Comparison of ENCODE assay signal across 8 mouse cellular contexts in the genomic region with DNA sequence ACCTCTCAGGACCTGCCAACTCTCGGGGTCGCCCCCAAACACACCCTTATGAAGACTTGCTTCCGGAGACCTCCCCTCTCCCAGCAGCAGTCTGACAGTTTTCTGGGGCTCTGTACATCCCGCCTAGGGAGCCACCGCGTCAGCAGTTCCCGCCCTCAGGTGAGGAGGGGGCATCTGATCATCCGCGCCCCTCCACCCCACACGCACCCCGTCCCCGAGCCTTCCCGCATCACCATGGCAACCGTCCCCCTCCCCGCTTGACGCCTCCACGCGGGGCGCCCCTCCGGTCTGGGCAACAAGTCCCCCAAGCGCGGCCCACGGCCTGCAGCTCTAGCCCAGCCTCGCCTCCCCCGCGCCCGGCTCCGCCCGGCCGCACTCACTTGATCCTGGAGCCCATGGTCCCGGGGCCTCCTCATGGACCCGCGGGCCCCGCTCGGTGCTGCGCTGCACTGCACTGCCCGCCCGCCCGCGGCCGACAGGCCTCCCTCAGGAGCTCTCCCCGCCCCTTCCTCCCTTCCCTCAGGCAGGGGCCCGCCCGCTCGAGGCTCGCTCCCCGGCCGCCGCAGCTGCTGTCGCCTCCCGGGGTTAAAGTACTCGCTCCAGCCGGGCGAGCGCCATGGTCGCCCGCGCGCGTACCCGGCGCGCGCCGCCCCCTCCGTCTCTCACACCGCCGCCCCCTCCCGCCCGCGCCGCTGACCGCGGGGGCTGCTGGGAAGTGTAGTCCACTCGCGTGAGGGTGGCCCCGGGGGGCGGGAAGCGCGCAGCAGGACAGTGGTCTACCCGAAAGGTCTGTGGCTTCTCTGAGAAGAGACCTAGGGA. TPM values are rescaled to one million over a fixed set of nuclear protein-coding genes. Genes with fewer than 3 reads are reported as not detected.
A peak's percentile ranks its signal among the peaks of the same experiment; 100 is the strongest.
DNase-seq lines count a peak whose midpoint lies in the region; ATAC-seq and TF ChIP-seq lines count a peak whose summit lies in the region.

A gene (minus strand): TSS at position 658 of the 819 bp plus-strand sequence.

- H3K27ac ChIP-seq in ES-E14 (ENCODE audit: insufficient read depth, low read depth, low read length, poor library complexity, severe bottlenecking), result peak within 1 kb of the TSS; percentile 15; the same call in 1 of the 2 replicates
- H3K27ac ChIP-seq in forebrain, embryonic 16.5 days (ENCODE audit: low read length), result peak within 1 kb of the TSS; percentile 89
- H3K27ac ChIP-seq in layer of hippocampus, adult 2 months, result peak within 1 kb of the TSS; percentile 98
- peak within 1 kb of the TSS; percentile 90 for H3K27ac ChIP-seq in lung, embryonic 14.5 days (ENCODE audit: low read depth)
- no peak within 1 kb of the TSS for H3K27ac ChIP-seq in olfactory bulb, adult 2 months (ENCODE audit: insufficient read depth, low read depth, low read length)
- peak within 1 kb of the TSS; percentile 74 for H3K27ac ChIP-seq in thymus, adult 2 months (ENCODE audit: control insufficient read depth, insufficient read depth, low read length)

- peak within 1 kb of the TSS; percentile 74 for H3K4me2 ChIP-seq in forebrain, embryonic 16.5 days (ENCODE audit: low read length)
- peak within 1 kb of the TSS; percentile 79 for H3K4me2 ChIP-seq in lung, embryonic 14.5 days

- no peaks in the 10 kb centered on the region for H3K36me3 ChIP-seq in ES-E14 (ENCODE audit: control insufficient read depth, insufficient read depth, low read length, poor library complexity, severe bottlenecking)
- H3K36me3 ChIP-seq in forebrain, embryonic 16.5 days (ENCODE audit: control insufficient read depth, insufficient read depth), result no peaks in the 10 kb centered on the region
- H3K36me3 ChIP-seq in lung, embryonic 14.5 days (ENCODE audit: insufficient read depth), result no peaks in the 10 kb centered on the region
- no peaks in the 10 kb centered on the region for H3K36me3 ChIP-seq in thymus, adult 2 months (ENCODE audit: control insufficient read depth, insufficient read depth, low read length)

- ATAC-seq in forebrain, embryonic 16.5 days, result peak; percentile 94
- peak; percentile 98 for ATAC-seq in lung, embryonic 14.5 days (ENCODE audit: insufficient read depth)

- H3K4me3 ChIP-seq in ES-E14 (ENCODE audit: insufficient read depth in 1 of 2, low read depth in 1 of 2, low read length in 2 of 2, poor library complexity in 1 of 2, severe bottlenecking in 1 of 2), result peak within 1 kb of the TSS; percentile 86 to 91
- peak within 1 kb of the TSS; percentile 83 for H3K4me3 ChIP-seq in forebrain, embryonic 16.5 days (replicated peaks; ENCODE audit: low read length)
- H3K4me3 ChIP-seq in layer of hippocampus, adult 2 months, result peak within 1 kb of the TSS; percentile 94
- peak within 1 kb of the TSS; percentile 87 for H3K4me3 ChIP-seq in lung, embryonic 14.5 days (ENCODE audit: low read depth, low read length)
- peak within 1 kb of the TSS; percentile 76 for H3K4me3 ChIP-seq in olfactory bulb, adult 2 months (ENCODE audit: insufficient read depth, low read depth, low read length)
- peak within 1 kb of the TSS; percentile 85 for H3K4me3 ChIP-seq in thymus, adult 2 months (ENCODE audit: control insufficient read depth, insufficient read depth, low read length)

- no peaks in the 10 kb centered on the region for H3K27me3 ChIP-seq in forebrain, embryonic 16.5 days (replicated peaks; ENCODE audit: control insufficient read depth, insufficient read depth, low read length)
- H3K27me3 ChIP-seq in lung, embryonic 14.5 days (ENCODE audit: insufficient read depth, low read length), result no peaks in the 10 kb centered on the region
- H3K27me3 ChIP-seq in thymus, adult 2 months (ENCODE audit: control insufficient read depth, insufficient read depth, low read length), result no peaks in the 10 kb centered on the region

- peaks cover 2% of the 10 kb centered on the region in 2 experiments; a peak in 3 of 4 replicates for H3K4me1 ChIP-seq in ES-E14 (ENCODE audit: control insufficient read depth in 2 of 2, insufficient read depth in 2 of 2, low read length in 2 of 2, poor library complexity in 1 of 2)
- peaks cover 12% of the 10 kb centered on the region for H3K4me1 ChIP-seq in forebrain, embryonic 16.5 days (replicated peaks; ENCODE audit: control insufficient read depth, insufficient read depth, low read length)
- H3K4me1 ChIP-seq in lung, embryonic 14.5 days (ENCODE audit: insufficient read depth), result no peaks in the 10 kb centered on the region
- H3K4me1 ChIP-seq in olfactory bulb, adult 2 months (ENCODE audit: control insufficient read depth, insufficient read depth, low read length), result no peaks in the 10 kb centered on the region
- H3K4me1 ChIP-seq in thymus, adult 2 months (replicated peaks; ENCODE audit: control insufficient read depth, insufficient read depth, low read length), result peaks cover 10% of the 10 kb centered on the region

- DNase-seq in ES-E14 (ENCODE audit: low read depth, low spot score), result peak; percentile 57
- peak; percentile 83 for DNase-seq in cerebellum, adult 11-12 months
- peak; percentile 86 to 90 for DNase-seq in heart, postnatal 36 days
- peak; percentile 79 to 81 for DNase-seq in layer of hippocampus, adult 2 months (ENCODE audit: low spot score in 2 of 2)
- peak; percentile 94 for DNase-seq in lung, embryonic 14.5 days
- DNase-seq in thymus, adult 2 months, result peak; percentile 92

- under 1% methylated on average over 71 of the region's 81 CpGs for WGBS in forebrain, embryonic 16.5 days
- WGBS in lung, embryonic 14.5 days, result under 1% methylated on average over 81 of the region's 81 CpGs
- WGBS in olfactory bulb, adult 2 months, result 2% methylated on average over 81 of the region's 81 CpGs
- under 1% methylated on average over 79 of the region's 81 CpGs for WGBS in thymus, adult 2 months

- peak; percentile 37 for TF ChIP-seq CTCF in layer of hippocampus, adult 2 months (conservative IDR thresholded peaks at IDR 0.05)
- TF ChIP-seq CTCF in lung, embryonic 14.5 days (IDR thresholded peaks at IDR 0.05; ENCODE audit: low read depth), result no peak
- no peak for TF ChIP-seq CTCF in olfactory bulb, adult 2 months (IDR thresholded peaks at IDR 0.05; ENCODE audit: insufficient read depth, low read depth, low read length)
- peak; percentile 44 for TF ChIP-seq CTCF in thymus, adult 2 months (IDR thresholded peaks at IDR 0.05; ENCODE audit: borderline replicate concordance, control insufficient read depth, extremely low read depth, insufficient read depth, low read length, poor library complexity)

- in situ Hi-C loops in ES-E14 (cut with MboI; ENCODE audit: low sequenced_read_pairs in 2 of 2, unreplicated experiment in 2 of 2), result no loop called here

- TF ChIP-seq POLR2A in olfactory bulb, adult 2 months (IDR thresholded peaks at IDR 0.05; ENCODE audit: insufficient read depth, low read depth, low read length), result peak; percentile 87
- TF ChIP-seq POLR2A in thymus, adult 2 months (IDR thresholded peaks at IDR 0.05; ENCODE audit: control insufficient read depth, extremely low read depth, insufficient read depth, low read length, poor library complexity), result peak; percentile 82

- H3K9ac ChIP-seq in ES-E14 (ENCODE audit: insufficient read depth, low read depth, low read length, poor library complexity, severe bottlenecking), result peak within 1 kb of the TSS; percentile 87
- peak within 1 kb of the TSS; percentile 80 for H3K9ac ChIP-seq in forebrain, embryonic 16.5 days (replicated peaks; ENCODE audit: low read depth, low read length)
- H3K9ac ChIP-seq in lung, embryonic 14.5 days, result peak within 1 kb of the TSS; percentile 86

- intact Hi-C loops in heart, postnatal 36 days (cut with DNase I), result loop anchor here (5.0 to 10.0 kb wide), 2 partner anchors 70 to 718 kb away; a partner anchor contains a TSS

- H3K9me3 ChIP-seq in ES-E14 (ENCODE audit: control insufficient read depth, insufficient read depth, low read depth, low read length), result no peaks in the 10 kb centered on the region
- H3K9me3 ChIP-seq in forebrain, embryonic 16.5 days (ENCODE audit: control insufficient read depth, low read length), result no peaks in the 10 kb centered on the region
- no peaks in the 10 kb centered on the region for H3K9me3 ChIP-seq in lung, embryonic 14.5 days (ENCODE audit: low read depth, low read length)

TF ChIP-seq in ES-E14, 5 proteins besides CTCF, POLR2A, EP300 and RAD21:
- TF ChIP-seq CHD2 (IDR thresholded peaks at IDR 0.05; ENCODE audit: low read depth, low read length) (no peak), MAFK (IDR thresholded peaks at IDR 0.05; ENCODE audit: insufficient read depth, low read depth, low read length) (no peak), ZNF384 (IDR thresholded peaks at IDR 0.05; ENCODE audit: low read depth, low read length) (no peak), HCFC1 (IDR thresholded peaks at IDR 0.05; ENCODE audit: borderline replicate concordance, insufficient read depth, low read length) (peak; percentile 91)

RNA-seq across cellular contexts. Expression of the gene that starts here (rescaled TPM):
- 6.5 and 7.5 TPM in 2 replicates for total RNA-seq in ES-E14 (2012; rRNA removed)
- 15.1 and 19.5 TPM in 2 replicates for polyA plus RNA-seq in forebrain, embryonic 16.5 days (2015; fragmentation: Nextera tagmentation; extraction: Ambion mirVana)
- 10 to 100 TPM; 25.3 to 26.2 TPM for total RNA-seq in heart, postnatal 36 days (2021)
- 10 to 100 TPM; 80.3 to 86.5 TPM for total RNA-seq in layer of hippocampus, adult 2 months (2021)
- 10.2 and 11.5 TPM in 2 replicates for polyA plus RNA-seq in lung, embryonic 14.5 days (2014; fragmentation: Nextera tagmentation; extraction: Ambion mirVana)
- polyA plus RNA-seq in olfactory bulb, adult 2 months (2012; ENCODE audit: insufficient read depth, insufficient read length, low replicate concordance, missing spikeins), result not detected in 2 replicates
- polyA plus RNA-seq in thymus, adult 2 months (2012; rRNA removed), result 35.9 and 39.6 TPM in 2 replicates

Comparison
In these comparisons a context has a peak if more than half of its experiments do, and no peak if none do; other contexts are left out.
1. CTCF ChIP-seq: peak in layer of hippocampus, adult 2 months (single experiment) and thymus, adult 2 months (single experiment); none in lung, embryonic 14.5 days (single experiment) and olfactory bulb, adult 2 months (single experiment).
2. Peak in every context shown above with its lines, with median percentiles within 50 percentile points of each other: DNase-seq, H3K4me3 ChIP-seq and H3K9ac ChIP-seq.